Mouse (Mus musculus) myocyte (in vitro differentiated cells): ENCODE results near the gene Spata16.

ENCODE experiments used
- CEBPB ChIP-seq: IDR thresholded peaks from 2 replicates; pipeline ENCODE4 v1.6.1; 2011; ENCODE audit warnings: mild to moderate bottlenecking, moderate library complexity; ENCODE audit not compliant: poor library complexity, insufficient read depth, severe bottlenecking
- E2F4 ChIP-seq: IDR thresholded peaks from one replicate; pipeline ENCODE4 v1.6.1; 2011; ENCODE audit warnings: mild to moderate bottlenecking, control low read depth, moderate library complexity; ENCODE audit not compliant: insufficient read depth
- MAX ChIP-seq: IDR thresholded peaks from one replicate; pipeline ENCODE4 v1.6.1; 2011; ENCODE audit warnings: low read depth, mild to moderate bottlenecking, control low read depth
- MYOD1 ChIP-seq, 3 experiments: IDR thresholded peaks; one replicate each; pipeline ENCODE4 v1.6.1; 2011; ENCODE audit warnings: control low read depth in 2 of 3, low read depth in 2 of 3, mild to moderate bottlenecking in 2 of 3, moderate library complexity in 1 of 3; ENCODE audit not compliant: insufficient read length in 2 of 3, control insufficient read depth in 1 of 3
- MYOG ChIP-seq, 3 experiments: IDR thresholded peaks; one replicate each; pipeline ENCODE4 v1.6.1; 2011; ENCODE audit warnings: control low read depth in 2 of 3, low read depth in 2 of 3, mild to moderate bottlenecking in 2 of 3; ENCODE audit not compliant: insufficient read length in 2 of 3, control insufficient read depth in 1 of 3, insufficient read depth in 1 of 3
- POLR2A ChIP-seq: IDR thresholded peaks from one replicate; pipeline ENCODE4 v1.6.1; 2011; ENCODE audit warnings: low read depth, mild to moderate bottlenecking, control low read depth, moderate library complexity; ENCODE audit not compliant: insufficient read length
- POLR2AphosphoS2 ChIP-seq: IDR thresholded peaks from one replicate; pipeline ENCODE4 v1.6.1; 2011; ENCODE audit warnings: low read depth, control low read depth; ENCODE audit not compliant: insufficient read length
- REST ChIP-seq: IDR thresholded peaks from one replicate; pipeline ENCODE4 v1.6.1; 2011; ENCODE audit warnings: mild to moderate bottlenecking, control low read depth, moderate library complexity; ENCODE audit not compliant: insufficient read depth, insufficient read length
- SRF ChIP-seq: IDR thresholded peaks from one replicate; pipeline ENCODE4 v1.6.1; 2011; ENCODE audit warnings: low read depth; ENCODE audit not compliant: control insufficient read depth, insufficient read length
- TCF12 ChIP-seq: IDR thresholded peaks from one replicate; pipeline ENCODE4 v1.6.1; 2011; ENCODE audit warnings: mild to moderate bottlenecking, control low read depth; ENCODE audit not compliant: poor library complexity, insufficient read depth, severe bottlenecking
- USF1 ChIP-seq: IDR thresholded peaks from one replicate; pipeline ENCODE4 v1.6.1; 2011; ENCODE audit warnings: low read depth, mild to moderate bottlenecking, control low read depth, moderate library complexity

- no peak for TF ChIP-seq USF1
- TF ChIP-seq MYOD1 (IDR thresholded peaks at IDR 0.05; ENCODE audit: control insufficient read depth in 1 of 3, insufficient read length in 2 of 3, low read depth in 2 of 3) = no peak
- no peak for TF ChIP-seq POLR2A
- TF ChIP-seq POLR2AphosphoS2 = no peak
- TF ChIP-seq TCF12 = no peak
- no peak for TF ChIP-seq CEBPB
- no peak for TF ChIP-seq MYOG (IDR thresholded peaks at IDR 0.05; ENCODE audit: control insufficient read depth in 1 of 3, insufficient read depth in 1 of 3, insufficient read length in 2 of 3, low read depth in 2 of 3)
- no peak for TF ChIP-seq MAX
- no peak for TF ChIP-seq REST
- TF ChIP-seq SRF = no peak
- no peak for TF ChIP-seq E2F4
Observed at GRCm38 (mm10) chr3:26815764-26816163, 178.3 kb downstream of the Spata16 start.
